Mouse (Mus musculus): ENCODE results near the gene Gm49601. TPM values are rescaled to one million over a fixed set of nuclear protein-coding genes. Genes with fewer than 3 reads are reported as not detected.

Gene Gm49601
- polyA plus RNA-seq, 1 experiment from 2014 or later = 0.63 TPM

DNA sequence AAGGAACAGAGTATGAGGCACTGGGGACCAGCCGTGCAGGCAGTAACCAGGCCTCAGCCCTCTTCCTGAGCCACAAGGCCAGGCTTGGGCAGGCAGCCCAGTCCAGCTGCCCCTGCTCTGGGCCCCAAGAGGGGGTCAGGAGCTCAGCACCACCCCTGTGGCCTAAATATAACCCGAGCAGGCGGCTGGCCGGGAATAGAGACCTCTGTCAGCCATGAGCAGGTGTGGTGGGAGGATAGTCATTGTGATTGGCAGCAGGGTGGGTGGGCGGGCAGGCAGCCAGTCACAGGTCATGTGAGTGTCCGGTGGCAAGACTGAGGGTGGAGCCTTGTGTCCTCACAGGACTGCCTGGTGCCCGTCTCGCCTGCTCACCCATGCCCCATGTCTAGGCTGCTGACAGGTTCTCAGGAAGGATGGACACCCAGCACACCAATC, 21.9 kb downstream of the Gm49601 start:
- WGBS = 29% methylated on average over 8 of the region's 8 CpGs
- no peaks in the 10 kb centered on the region for H3K9me3 ChIP-seq (replicated peaks; ENCODE audit: control insufficient read depth, low read length)
- no peak overlapping the region for H3K4me3 ChIP-seq (ENCODE audit: low read length)
- peak overlapping the region; percentile 74 for H3K27ac ChIP-seq (ENCODE audit: low read length)
- peaks cover 10% of the 10 kb centered on the region; the same call in 1 of the 2 replicates for H3K27me3 ChIP-seq (ENCODE audit: control insufficient read depth, insufficient read depth, low read length)
- no peaks in the 10 kb centered on the region for H3K36me3 ChIP-seq (ENCODE audit: control insufficient read depth, insufficient read depth)
- H3K4me2 ChIP-seq (ENCODE audit: low read depth, low read length) = no peak overlapping the region
- ATAC-seq (replicated peaks; ENCODE audit: extremely low read depth, insufficient read depth, low FRiP score) = peak; percentile 87
- peak overlapping the region; percentile 60; the same call in 1 of the 2 replicates for H3K9ac ChIP-seq (ENCODE audit: low read length)
- H3K4me1 ChIP-seq (ENCODE audit: control insufficient read depth, insufficient read depth, low read length) = peaks cover 17% of the 10 kb centered on the region

DNA sequence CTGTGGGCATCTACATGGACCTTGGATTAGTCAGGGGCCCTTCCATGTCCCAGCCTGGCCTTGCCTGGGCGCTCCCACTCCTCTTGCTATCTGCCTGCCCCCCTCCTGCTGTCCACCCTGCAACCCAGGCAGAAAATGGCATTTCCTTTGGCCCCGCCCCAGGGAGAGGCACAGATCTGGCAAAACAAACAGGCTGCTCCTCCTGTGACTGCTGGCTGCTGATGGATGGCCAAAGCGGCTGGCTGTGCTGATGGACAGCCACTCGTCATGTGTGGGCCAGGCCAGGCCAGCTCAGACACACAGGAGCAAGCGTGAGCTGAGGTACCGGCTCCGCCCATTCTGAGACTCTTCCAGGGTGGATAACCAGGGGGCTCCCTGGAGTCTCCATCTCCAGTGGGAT, 24.8 kb downstream of the Gm49601 start:
- H3K9ac ChIP-seq (ENCODE audit: low read length) = no peak overlapping the region
- H3K4me3 ChIP-seq (ENCODE audit: low read length) = no peak overlapping the region
- no peaks in the 10 kb centered on the region for H3K36me3 ChIP-seq (ENCODE audit: control insufficient read depth, insufficient read depth)
- no peaks in the 10 kb centered on the region for H3K9me3 ChIP-seq (replicated peaks; ENCODE audit: control insufficient read depth, low read length)
- H3K4me2 ChIP-seq (ENCODE audit: low read depth, low read length) = no peak overlapping the region
- H3K27me3 ChIP-seq (ENCODE audit: control insufficient read depth, insufficient read depth, low read length) = peaks cover 4% of the 10 kb centered on the region; the same call in 1 of the 2 replicates
- no peak for ATAC-seq (replicated peaks; ENCODE audit: extremely low read depth, insufficient read depth, low FRiP score)
- WGBS = 67% methylated on average over 7 of the region's 7 CpGs
- H3K27ac ChIP-seq (ENCODE audit: low read length) = no peak overlapping the region
- peaks cover 17% of the 10 kb centered on the region for H3K4me1 ChIP-seq (ENCODE audit: control insufficient read depth, insufficient read depth, low read length)

DNA sequence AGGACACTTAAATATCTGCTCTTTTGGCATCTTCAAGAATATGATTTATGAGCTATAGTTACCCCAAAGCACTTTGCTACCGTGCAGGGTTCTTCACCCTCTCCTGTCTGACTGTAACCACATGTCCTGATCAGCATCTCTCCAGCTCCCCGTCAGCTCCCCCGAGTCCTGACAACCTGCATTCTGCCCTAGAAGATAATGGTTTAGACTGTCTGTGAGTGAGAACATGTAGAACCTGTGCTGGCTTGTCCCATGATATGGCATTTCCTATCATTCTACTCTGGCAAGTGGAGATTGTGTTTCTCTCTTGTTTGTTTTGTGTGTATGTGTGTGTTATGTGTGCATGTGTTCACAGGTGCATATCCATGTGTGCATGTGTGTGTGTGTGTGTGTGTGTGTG, 28.2 kb downstream of the Gm49601 start:
- no peak for ATAC-seq (replicated peaks; ENCODE audit: extremely low read depth, insufficient read depth, low FRiP score)
- Histone ChIP-seq H3K36me3 (ENCODE audit: control insufficient read depth, insufficient read depth) (no peaks in the 10 kb centered on the region), H3K4me1 (ENCODE audit: control insufficient read depth, insufficient read depth, low read length) (no peaks in the 10 kb centered on the region), H3K27me3 (ENCODE audit: control insufficient read depth, insufficient read depth, low read length) (peaks cover 14% of the 10 kb centered on the region), H3K4me2 (ENCODE audit: low read depth, low read length) (no peak overlapping the region), H3K27ac (ENCODE audit: low read length) (no peak overlapping the region), H3K4me3 (ENCODE audit: low read length) (no peak overlapping the region), H3K9ac (ENCODE audit: low read length) (no peak overlapping the region), H3K9me3 (replicated peaks; ENCODE audit: control insufficient read depth, low read length) (no peaks in the 10 kb centered on the region)
- WGBS = 50% methylated on average over 3 of the region's 3 CpGs

DNA sequence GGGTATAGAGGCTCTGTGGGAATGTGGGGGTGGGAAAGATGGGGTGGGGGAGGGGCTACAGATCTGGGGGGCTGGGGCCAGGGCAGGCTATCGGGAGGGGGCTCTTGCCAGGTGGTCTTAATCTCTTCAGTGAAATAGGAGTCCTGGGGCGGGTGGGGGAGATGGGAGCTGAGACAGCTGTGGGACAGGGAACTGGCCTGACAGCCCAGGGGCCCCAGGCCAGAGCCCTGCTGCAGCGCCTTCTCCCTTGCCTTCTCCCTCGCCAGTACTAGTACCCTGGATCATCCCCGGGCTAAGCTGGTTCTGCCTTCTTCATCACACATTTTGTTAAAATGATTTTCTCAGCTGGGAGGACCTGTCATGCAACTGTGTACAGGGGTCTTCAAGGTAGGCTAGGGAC, 30.0 kb downstream of the Gm49601 start:
- no peak for ATAC-seq (replicated peaks; ENCODE audit: extremely low read depth, insufficient read depth, low FRiP score)
- WGBS = 54% methylated on average over 5 of the region's 5 CpGs
- H3K27me3 ChIP-seq (ENCODE audit: control insufficient read depth, insufficient read depth, low read length) = peaks cover 27% of the 10 kb centered on the region

DNA sequence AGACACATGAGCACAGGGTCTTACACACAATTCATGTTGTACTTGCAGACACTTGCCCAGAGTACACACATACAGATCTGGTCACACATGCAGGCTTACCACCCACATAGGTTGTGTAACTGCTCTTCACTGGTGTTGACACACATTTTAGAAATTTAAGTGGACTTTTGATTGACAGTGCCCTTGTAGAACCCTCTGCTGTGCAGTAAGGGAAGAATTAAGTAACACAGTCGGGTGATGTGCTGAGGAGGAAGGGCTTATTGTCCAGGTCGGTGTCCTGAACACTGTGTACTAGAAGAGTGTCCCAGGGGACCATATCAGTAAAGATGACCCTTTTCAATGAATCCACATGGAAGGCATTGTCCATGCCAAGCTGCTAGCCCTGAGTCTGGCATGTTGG, 32.3 kb downstream of the Gm49601 start:
- WGBS = 71% methylated on average over 2 of the region's 2 CpGs
- H3K27me3 ChIP-seq (ENCODE audit: control insufficient read depth, insufficient read depth, low read length) = peaks cover 46% of the 10 kb centered on the region
- ATAC-seq (replicated peaks; ENCODE audit: extremely low read depth, insufficient read depth, low FRiP score) = no peak

More for the DNA sequence above, 30.0 kb downstream of the Gm49601 start:
- no peaks in the 10 kb centered on the region for H3K9me3 ChIP-seq (replicated peaks; ENCODE audit: control insufficient read depth, low read length)
- H3K27ac ChIP-seq (ENCODE audit: low read length) = no peak overlapping the region
- H3K36me3 ChIP-seq (ENCODE audit: control insufficient read depth, insufficient read depth) = no peaks in the 10 kb centered on the region
- H3K4me3 ChIP-seq (ENCODE audit: low read length) = no peak overlapping the region
- peaks cover 7% of the 10 kb centered on the region for H3K4me1 ChIP-seq (ENCODE audit: control insufficient read depth, insufficient read depth, low read length)
- H3K9ac ChIP-seq (ENCODE audit: low read length) = no peak overlapping the region
- H3K4me2 ChIP-seq (ENCODE audit: low read depth, low read length) = no peak overlapping the region

DNA sequence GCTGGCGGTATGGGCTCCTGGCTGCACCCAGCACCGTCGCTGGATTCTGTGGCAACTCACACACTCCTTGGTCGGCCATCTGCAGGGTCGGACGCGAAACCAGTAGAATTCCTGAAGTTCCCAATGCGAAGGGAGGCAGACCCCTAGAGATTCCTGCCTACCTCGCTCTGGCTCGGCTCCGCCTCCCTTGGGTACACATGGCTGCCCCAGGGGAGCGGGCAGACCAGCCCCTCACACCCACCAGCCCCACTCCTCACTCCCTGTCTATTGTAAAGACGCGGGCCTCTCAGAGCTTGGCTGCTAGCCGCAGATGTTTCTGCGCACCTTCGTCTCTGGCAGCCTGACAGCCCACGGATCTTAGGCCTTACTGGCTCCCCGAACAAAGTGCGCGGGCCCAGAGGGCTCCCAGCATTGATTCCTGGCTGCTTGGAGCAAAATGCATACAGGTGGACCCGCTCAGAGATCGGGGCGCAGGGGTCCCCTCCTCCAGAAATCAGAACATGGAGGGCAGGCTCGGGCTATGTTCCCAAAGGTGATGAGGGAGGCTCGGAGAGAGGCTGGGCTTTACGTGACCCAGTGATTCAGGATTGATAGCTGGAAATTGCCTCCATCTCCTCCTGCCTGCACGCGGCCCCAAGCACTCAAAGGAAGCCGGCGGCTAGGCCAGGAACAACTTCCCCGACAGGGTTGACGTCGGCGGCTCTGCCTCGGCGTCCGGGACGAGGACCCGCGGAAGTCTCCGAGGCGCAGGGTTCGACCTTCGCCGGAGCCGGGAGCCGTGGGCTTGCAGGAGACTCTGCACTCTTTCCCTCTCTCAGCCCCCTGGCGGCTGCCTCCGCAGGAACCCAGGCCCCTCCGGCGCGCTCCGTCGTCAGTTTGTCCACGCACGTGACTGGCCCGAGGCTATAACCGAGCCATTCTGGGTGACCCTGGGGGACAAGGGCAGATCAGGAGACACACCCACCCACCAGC, 34.9 kb downstream of the Gm49601 start:
- H3K9ac ChIP-seq (ENCODE audit: low read length) = peak overlapping the region; percentile 24
- no peak overlapping the region for H3K27ac ChIP-seq (ENCODE audit: low read length)
- peaks cover 25% of the 10 kb centered on the region for H3K4me1 ChIP-seq (ENCODE audit: control insufficient read depth, insufficient read depth, low read length)
- peak overlapping the region; percentile 57 for H3K4me2 ChIP-seq (ENCODE audit: low read depth, low read length)
- H3K27me3 ChIP-seq (ENCODE audit: control insufficient read depth, insufficient read depth, low read length) = peaks cover 64% of the 10 kb centered on the region
- no peak for ATAC-seq (replicated peaks; ENCODE audit: extremely low read depth, insufficient read depth, low FRiP score)
- WGBS = 3% methylated on average over 59 of the region's 59 CpGs
- H3K4me3 ChIP-seq (ENCODE audit: low read length) = peak overlapping the region; percentile 51
- no peaks in the 10 kb centered on the region for H3K36me3 ChIP-seq (ENCODE audit: control insufficient read depth, insufficient read depth)
- no peaks in the 10 kb centered on the region for H3K9me3 ChIP-seq (replicated peaks; ENCODE audit: control insufficient read depth, low read length)

More for the DNA sequence above, 32.3 kb downstream of the Gm49601 start:
- no peak overlapping the region for H3K4me3 ChIP-seq (ENCODE audit: low read length)
- H3K9me3 ChIP-seq (replicated peaks; ENCODE audit: control insufficient read depth, low read length) = no peaks in the 10 kb centered on the region
- H3K4me2 ChIP-seq (ENCODE audit: low read depth, low read length) = no peak overlapping the region
- H3K9ac ChIP-seq (ENCODE audit: low read length) = no peak overlapping the region
- H3K4me1 ChIP-seq (ENCODE audit: control insufficient read depth, insufficient read depth, low read length) = peaks cover 18% of the 10 kb centered on the region
- H3K36me3 ChIP-seq (ENCODE audit: control insufficient read depth, insufficient read depth) = no peaks in the 10 kb centered on the region
- no peak overlapping the region for H3K27ac ChIP-seq (ENCODE audit: low read length)

DNA sequence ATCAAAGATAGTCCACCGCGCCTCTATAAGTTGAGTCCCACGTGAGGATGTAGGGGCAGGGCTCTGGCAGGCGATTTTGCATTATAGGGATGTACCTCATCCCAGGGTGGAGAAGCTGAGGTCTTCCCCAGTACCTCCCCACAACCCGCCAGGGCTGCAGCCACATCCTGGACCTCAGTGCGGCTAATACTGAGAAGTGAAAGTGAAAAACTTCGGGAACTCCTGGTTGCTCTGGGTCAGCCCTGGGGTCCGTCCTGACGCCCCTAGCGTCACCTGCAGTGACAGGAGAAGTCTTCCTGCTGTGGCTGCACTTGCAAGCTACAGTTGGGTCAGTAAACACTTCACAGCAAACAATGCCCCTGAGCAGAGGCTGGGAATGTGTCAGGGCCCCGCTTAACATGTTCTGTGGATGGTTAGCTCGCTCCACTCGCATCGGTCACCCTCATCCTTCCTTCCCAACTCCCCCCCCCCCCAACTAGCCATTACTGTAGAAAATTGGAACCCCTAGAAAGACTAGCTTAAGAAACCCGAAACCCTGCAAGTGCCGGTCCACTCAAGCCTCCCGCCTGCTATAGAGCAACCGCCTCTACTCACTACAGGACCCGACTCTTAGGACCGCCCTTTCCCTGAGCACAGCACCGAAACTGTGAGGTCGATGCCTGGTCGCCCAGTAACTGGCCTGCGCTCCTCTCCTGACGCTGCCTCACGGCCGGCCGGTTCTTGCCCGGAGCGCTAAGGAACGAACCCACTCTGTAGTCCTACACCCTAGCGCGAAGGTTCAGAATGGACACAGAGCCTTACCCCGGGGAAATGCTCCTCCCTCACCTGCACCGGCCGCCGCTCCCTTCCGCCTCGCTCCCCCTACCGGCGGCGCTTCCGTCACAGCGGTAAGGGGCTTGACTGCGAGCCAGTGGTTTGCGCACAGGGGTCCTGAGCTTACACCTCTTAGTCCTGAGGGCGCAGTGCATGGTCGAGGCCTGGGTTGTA, 36.1 kb downstream of the Gm49601 start, which contains the start of gene Tbx1:
Gene Tbx1 (minus strand): TSS at position 868 of the 987 bp plus-strand sequence.
- 6% methylated on average over 48 of the region's 48 CpGs for WGBS
- no peaks in the 10 kb centered on the region for H3K36me3 ChIP-seq (ENCODE audit: control insufficient read depth, insufficient read depth)
- no peaks in the 10 kb centered on the region for H3K9me3 ChIP-seq (replicated peaks; ENCODE audit: control insufficient read depth, low read length)
- H3K9ac ChIP-seq (ENCODE audit: low read length) = peak within 1 kb of the TSS; percentile 48
- no peak within 1 kb of the TSS for H3K27ac ChIP-seq (ENCODE audit: low read length)
- H3K4me2 ChIP-seq (ENCODE audit: low read depth, low read length) = peak within 1 kb of the TSS; percentile 62
- no peak for ATAC-seq (replicated peaks; ENCODE audit: extremely low read depth, insufficient read depth, low FRiP score)
- peaks cover 30% of the 10 kb centered on the region for H3K4me1 ChIP-seq (ENCODE audit: control insufficient read depth, insufficient read depth, low read length)
- peak within 1 kb of the TSS; percentile 51 for H3K4me3 ChIP-seq (ENCODE audit: low read length)
- H3K27me3 ChIP-seq (ENCODE audit: control insufficient read depth, insufficient read depth, low read length) = peaks cover 77% of the 10 kb centered on the region

DNA sequence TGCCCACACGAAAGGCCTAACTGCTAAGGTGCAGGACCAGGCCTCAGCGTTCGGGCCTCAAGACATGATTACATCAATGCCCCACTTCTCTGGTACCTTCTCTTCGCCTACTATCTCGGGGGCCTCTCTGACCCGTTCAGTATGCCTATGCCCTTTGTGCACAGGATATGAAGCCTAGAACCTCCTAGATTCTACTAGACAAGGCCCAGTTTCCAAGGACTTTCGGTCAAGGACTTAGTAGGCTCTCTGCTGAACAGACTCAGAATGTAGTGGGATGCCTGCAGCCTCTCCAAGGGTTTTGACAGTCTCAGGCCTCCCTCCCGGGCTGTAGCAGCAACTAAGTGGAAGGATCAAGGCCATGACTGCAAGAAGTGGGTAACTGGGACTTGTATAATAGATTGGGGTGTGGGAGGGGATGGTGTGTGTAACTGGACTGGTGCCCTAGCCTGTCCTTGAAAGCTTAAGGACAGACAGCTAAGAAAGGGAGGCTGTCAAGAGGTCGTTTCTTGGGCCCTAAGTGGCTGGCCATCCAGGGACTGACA, 37.1 kb downstream of the Gm49601 start:
- Histone ChIP-seq H3K4me1 (ENCODE audit: control insufficient read depth, insufficient read depth, low read length) (peaks cover 30% of the 10 kb centered on the region), H3K36me3 (ENCODE audit: control insufficient read depth, insufficient read depth) (no peaks in the 10 kb centered on the region), H3K9me3 (replicated peaks; ENCODE audit: control insufficient read depth, low read length) (no peaks in the 10 kb centered on the region), H3K4me2 (ENCODE audit: low read depth, low read length) (no peak overlapping the region), H3K27me3 (ENCODE audit: control insufficient read depth, insufficient read depth, low read length) (peaks cover 85% of the 10 kb centered on the region), H3K27ac (ENCODE audit: low read length) (no peak overlapping the region), H3K9ac (ENCODE audit: low read length) (no peak overlapping the region), H3K4me3 (ENCODE audit: low read length) (no peak overlapping the region)
- 59% methylated on average over 9 of the region's 9 CpGs for WGBS
- ATAC-seq (replicated peaks; ENCODE audit: extremely low read depth, insufficient read depth, low FRiP score) = no peak

All from heart, embryonic 16.5 days (tissue).